Mouse (Mus musculus): Measurements from ENCODE around the gene Bcl2. TPM values are rescaled to one million over a fixed set of nuclear protein-coding genes. Genes with fewer than 3 reads are reported as not detected.

The Bcl2 gene
- polyA plus RNA-seq, 1 experiment from 2014 or later, result 20.3 TPM

DNA sequence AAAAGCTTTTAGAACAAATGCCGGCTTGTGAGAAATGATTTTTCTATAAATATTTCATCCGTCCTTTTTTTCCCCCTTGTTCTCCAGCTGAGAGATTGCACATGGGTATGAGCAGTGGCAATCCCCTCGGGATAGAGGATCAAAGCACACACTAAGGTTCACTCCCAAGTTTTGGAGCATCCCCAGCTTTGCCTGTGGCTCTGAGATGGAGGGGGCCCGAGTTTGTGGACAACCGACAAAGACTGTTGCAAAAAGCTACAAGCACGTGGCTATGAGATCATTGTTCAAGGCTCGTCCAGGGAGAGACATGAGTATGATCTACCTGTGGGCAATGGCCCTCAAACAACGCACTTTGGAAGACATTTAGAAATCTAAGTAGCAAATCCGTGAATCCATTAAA lies 184.5 kb downstream of the Bcl2 start:
- Histone ChIP-seq H3K4me3 (no peak overlapping the region), H3K9ac (no peak overlapping the region), H3K27me3 (no peaks in the 10 kb centered on the region)

GRCm38 (mm10) chr1:106527537-106527936 lies 186.5 kb downstream of the Bcl2 start:
- H3K9me3 ChIP-seq, result no peaks in the 10 kb centered on the region
- no peak overlapping the region for H3K9ac ChIP-seq
- ATAC-seq (ENCODE audit: insufficient number of reproducible peaks, low FRiP score, low TSS enrichment, low read depth), result no peak
- no peak overlapping the region for H3K4me2 ChIP-seq
- no peak overlapping the region for H3K27ac ChIP-seq
- WGBS, result 59% methylated on average over 1 of the region's 1 CpGs
- no peaks in the 10 kb centered on the region for H3K4me1 ChIP-seq
- no peak overlapping the region for H3K4me3 ChIP-seq
- H3K36me3 ChIP-seq, result no peaks in the 10 kb centered on the region
- H3K27me3 ChIP-seq, result no peaks in the 10 kb centered on the region

More for the DNA sequence above, 184.5 kb downstream of the Bcl2 start:
- H3K9me3 ChIP-seq, result no peaks in the 10 kb centered on the region
- no peak for ATAC-seq (ENCODE audit: insufficient number of reproducible peaks, low FRiP score, low TSS enrichment, low read depth)
- H3K4me2 ChIP-seq, result no peak overlapping the region
- H3K27ac ChIP-seq, result no peak overlapping the region
- no peaks in the 10 kb centered on the region for H3K4me1 ChIP-seq
- 78% methylated on average over 9 of the region's 9 CpGs for WGBS
- H3K36me3 ChIP-seq, result no peaks in the 10 kb centered on the region

GRCm38 (mm10) chr1:106526751-106527150 lies 187.3 kb downstream of the Bcl2 start:
- no peak for ATAC-seq (ENCODE audit: insufficient number of reproducible peaks, low FRiP score, low TSS enrichment, low read depth)
- Histone ChIP-seq H3K4me3 (no peak overlapping the region), H3K36me3 (no peaks in the 10 kb centered on the region), H3K9ac (no peak overlapping the region), H3K9me3 (no peaks in the 10 kb centered on the region), H3K27ac (no peak overlapping the region), H3K4me2 (no peak overlapping the region), H3K27me3 (no peaks in the 10 kb centered on the region), H3K4me1 (no peaks in the 10 kb centered on the region)
- WGBS, result 69% methylated on average over 7 of the region's 7 CpGs

DNA sequence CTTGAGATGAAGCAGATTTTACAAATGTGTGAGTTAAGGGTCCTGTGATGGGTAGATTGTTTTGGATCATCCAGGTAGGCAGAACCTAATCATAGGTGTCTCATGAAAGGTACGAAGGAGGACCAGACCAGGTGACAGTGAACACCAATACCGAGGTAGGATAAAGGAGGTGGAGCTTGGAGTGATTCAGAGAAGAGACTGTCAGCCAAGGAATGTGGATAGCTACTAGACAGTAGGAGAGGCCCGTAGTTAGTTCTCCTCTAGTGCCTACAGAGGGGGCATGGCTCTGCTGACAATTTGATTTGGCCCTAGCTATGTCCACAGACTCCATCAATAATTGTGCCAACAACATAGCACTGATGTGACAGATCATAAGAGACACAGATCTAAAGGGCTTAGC lies 188.0 kb downstream of the Bcl2 start:
- Histone ChIP-seq H3K36me3 (no peaks in the 10 kb centered on the region), H3K9ac (no peak overlapping the region), H3K4me1 (no peaks in the 10 kb centered on the region), H3K27me3 (no peaks in the 10 kb centered on the region), H3K4me2 (no peak overlapping the region), H3K4me3 (no peak overlapping the region), H3K27ac (no peak overlapping the region), H3K9me3 (no peaks in the 10 kb centered on the region)
- ATAC-seq (ENCODE audit: insufficient number of reproducible peaks, low FRiP score, low TSS enrichment, low read depth), result no peak
- WGBS, result 60% methylated on average over 3 of the region's 3 CpGs

GRCm38 (mm10) chr1:106523741-106524140 lies 190.3 kb downstream of the Bcl2 start:
- H3K27ac ChIP-seq, result no peak overlapping the region
- no peak overlapping the region for H3K4me2 ChIP-seq
- H3K9me3 ChIP-seq, result no peaks in the 10 kb centered on the region
- H3K9ac ChIP-seq, result no peak overlapping the region
- ATAC-seq (ENCODE audit: insufficient number of reproducible peaks, low FRiP score, low TSS enrichment, low read depth), result no peak
- no peaks in the 10 kb centered on the region for H3K27me3 ChIP-seq
- H3K36me3 ChIP-seq, result no peaks in the 10 kb centered on the region
- 62% methylated on average over 6 of the region's 6 CpGs for WGBS
- no peaks in the 10 kb centered on the region for H3K4me1 ChIP-seq
- H3K4me3 ChIP-seq, result no peak overlapping the region

DNA sequence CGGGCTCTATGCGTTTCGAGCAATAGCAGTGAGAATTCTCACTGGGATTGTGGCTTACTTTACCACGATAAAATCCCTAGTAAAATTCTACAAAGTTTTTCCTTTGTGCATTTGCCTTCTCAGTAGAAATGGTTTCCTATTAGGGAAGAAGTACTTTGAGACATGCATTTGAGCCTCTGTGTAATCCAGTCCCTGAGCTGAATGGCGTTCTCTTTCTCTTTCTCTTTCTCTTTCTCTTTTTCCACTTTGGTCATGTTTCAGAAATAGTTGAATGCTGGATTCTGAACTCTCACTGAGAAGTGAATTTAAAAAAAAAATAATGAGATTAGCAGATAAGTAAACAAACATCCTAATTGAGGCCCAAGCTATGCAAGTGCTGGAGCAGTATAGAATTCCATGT lies 191.1 kb downstream of the Bcl2 start:
- no peak overlapping the region for H3K9ac ChIP-seq
- H3K4me1 ChIP-seq, result no peaks in the 10 kb centered on the region
- no peak overlapping the region for H3K4me2 ChIP-seq
- 52% methylated on average over 5 of the region's 5 CpGs for WGBS
- H3K27ac ChIP-seq, result no peak overlapping the region
- no peak for ATAC-seq (ENCODE audit: insufficient number of reproducible peaks, low FRiP score, low TSS enrichment, low read depth)
- H3K27me3 ChIP-seq, result no peaks in the 10 kb centered on the region
- H3K4me3 ChIP-seq, result no peak overlapping the region
- no peaks in the 10 kb centered on the region for H3K9me3 ChIP-seq
- H3K36me3 ChIP-seq, result no peaks in the 10 kb centered on the region

DNA sequence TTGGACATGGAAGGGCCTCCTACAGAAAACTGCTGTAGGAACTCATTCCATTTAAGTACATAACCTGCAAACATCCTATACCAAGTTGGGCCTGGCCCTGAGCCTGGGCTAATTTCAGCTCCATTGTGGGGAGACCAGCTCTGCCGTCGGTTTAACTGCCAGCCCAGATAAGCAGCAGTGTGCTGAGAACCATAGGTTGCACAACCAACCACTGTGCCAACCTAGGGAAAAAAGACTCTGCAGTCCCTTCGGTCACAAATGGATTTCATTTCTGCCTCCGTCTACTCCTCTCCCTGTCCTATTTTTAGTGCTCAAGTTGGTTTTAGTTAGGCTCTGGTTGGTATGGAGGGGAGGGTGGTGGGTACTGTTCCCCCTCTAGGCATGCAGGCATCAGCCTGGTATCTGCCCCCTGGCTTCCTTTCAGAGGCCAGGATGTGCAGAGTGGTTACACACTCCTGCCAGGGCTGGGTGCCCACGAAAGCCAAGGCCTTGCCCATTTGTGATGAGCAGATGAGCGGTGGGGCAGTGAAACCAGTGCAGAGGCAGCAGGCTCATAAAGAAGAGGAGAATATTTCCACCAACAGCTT lies 196.4 kb downstream of the Bcl2 start:
- Histone ChIP-seq H3K4me2 (no peak overlapping the region), H3K4me3 (no peak overlapping the region), H3K9ac (no peak overlapping the region), H3K27me3 (no peaks in the 10 kb centered on the region), H3K9me3 (no peaks in the 10 kb centered on the region), H3K4me1 (no peaks in the 10 kb centered on the region), H3K36me3 (no peaks in the 10 kb centered on the region), H3K27ac (no peak overlapping the region)
- ATAC-seq (ENCODE audit: insufficient number of reproducible peaks, low FRiP score, low TSS enrichment, low read depth), result no peak
- 87% methylated on average over 6 of the region's 6 CpGs for WGBS

DNA sequence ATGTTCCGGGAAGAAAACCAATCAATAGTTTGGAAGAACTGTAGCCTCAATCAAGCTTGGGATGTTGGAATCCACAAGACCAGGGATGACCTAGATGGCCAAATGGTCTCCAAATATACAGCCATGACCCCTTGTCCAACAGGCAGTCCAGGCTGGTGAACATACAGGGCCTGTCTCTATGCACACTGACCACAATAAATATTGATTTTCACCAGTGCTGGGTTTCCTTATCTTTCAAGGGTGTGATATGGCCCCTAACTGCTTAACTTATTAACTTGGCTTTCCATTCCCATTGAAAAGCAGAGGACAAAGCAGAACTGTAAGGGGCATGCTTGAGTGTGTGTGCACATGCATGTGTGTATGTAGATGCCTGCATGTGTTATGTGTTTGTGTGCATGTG lies 197.0 kb downstream of the Bcl2 start:
- Histone ChIP-seq H3K36me3 (no peaks in the 10 kb centered on the region), H3K4me2 (no peak overlapping the region), H3K4me3 (no peak overlapping the region), H3K27ac (no peak overlapping the region), H3K9me3 (no peaks in the 10 kb centered on the region), H3K9ac (no peak overlapping the region), H3K27me3 (no peaks in the 10 kb centered on the region), H3K4me1 (no peaks in the 10 kb centered on the region)
- 83% methylated on average over 1 of the region's 1 CpGs for WGBS
- ATAC-seq (ENCODE audit: insufficient number of reproducible peaks, low FRiP score, low TSS enrichment, low read depth), result no peak

GRCm38 (mm10) chr1:106515611-106516010 lies 198.5 kb downstream of the Bcl2 start:
- Histone ChIP-seq H3K9me3 (no peaks in the 10 kb centered on the region), H3K4me3 (no peak overlapping the region), H3K9ac (no peak overlapping the region), H3K4me2 (no peak overlapping the region), H3K27me3 (no peaks in the 10 kb centered on the region), H3K4me1 (no peaks in the 10 kb centered on the region), H3K36me3 (no peaks in the 10 kb centered on the region), H3K27ac (no peak overlapping the region)
- no peak for ATAC-seq (ENCODE audit: insufficient number of reproducible peaks, low FRiP score, low TSS enrichment, low read depth)
- WGBS, result 87% methylated on average over 6 of the region's 6 CpGs

- Histone ChIP-seq H3K4me2 (no peak overlapping the region), H3K27me3 (no peaks in the 10 kb centered on the region), H3K4me3 (no peak overlapping the region), H3K9me3 (no peaks in the 10 kb centered on the region), H3K27ac (no peak overlapping the region), H3K9ac (no peak overlapping the region), H3K4me1 (no peaks in the 10 kb centered on the region), H3K36me3 (no peaks in the 10 kb centered on the region)
- no peak for ATAC-seq (ENCODE audit: insufficient number of reproducible peaks, low FRiP score, low TSS enrichment, low read depth)
- WGBS, result 53% methylated on average over 7 of the region's 7 CpGs
Measured at GRCm38 (mm10) chr1:106513890-106514643, 200.0 kb downstream of the Bcl2 start.

- Histone ChIP-seq H3K4me3 (no peak overlapping the region), H3K36me3 (no peaks in the 10 kb centered on the region), H3K27me3 (no peaks in the 10 kb centered on the region), H3K9ac (no peak overlapping the region), H3K9me3 (no peaks in the 10 kb centered on the region), H3K4me2 (no peak overlapping the region), H3K27ac (no peak overlapping the region), H3K4me1 (no peaks in the 10 kb centered on the region)
- 76% methylated on average over 4 of the region's 4 CpGs for WGBS
- ATAC-seq (ENCODE audit: insufficient number of reproducible peaks, low FRiP score, low TSS enrichment, low read depth), result no peak
Measured at GRCm38 (mm10) chr1:106513481-106513880, 200.6 kb downstream of the Bcl2 start.

DNA sequence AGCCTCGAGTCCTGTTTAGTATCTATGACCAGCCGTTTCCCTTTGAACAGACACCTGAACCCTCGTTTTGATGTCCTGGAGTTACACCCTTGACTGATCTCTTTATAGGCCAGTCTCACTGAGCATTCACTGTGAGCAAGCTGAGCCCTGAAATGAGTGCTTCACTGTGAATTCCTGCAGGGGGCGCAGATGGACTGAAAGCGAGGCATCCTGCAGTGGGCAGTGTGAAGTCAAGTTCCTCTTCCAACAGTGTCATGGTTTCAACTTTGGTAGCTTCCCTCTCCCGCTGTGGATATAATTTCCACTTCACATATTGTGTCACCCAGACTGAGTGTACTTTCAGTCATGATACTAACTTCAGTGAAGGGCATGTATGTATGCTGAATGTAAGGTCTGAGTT lies 202.5 kb downstream of the Bcl2 start:
- no peaks in the 10 kb centered on the region for H3K36me3 ChIP-seq
- no peaks in the 10 kb centered on the region for H3K4me1 ChIP-seq
- H3K27ac ChIP-seq, result no peak overlapping the region
- H3K4me2 ChIP-seq, result no peak overlapping the region
- H3K9ac ChIP-seq, result no peak overlapping the region
- WGBS, result 13% methylated on average over 6 of the region's 6 CpGs
- H3K4me3 ChIP-seq, result no peak overlapping the region
- H3K9me3 ChIP-seq, result no peaks in the 10 kb centered on the region
- no peak for ATAC-seq (ENCODE audit: insufficient number of reproducible peaks, low FRiP score, low TSS enrichment, low read depth)
- H3K27me3 ChIP-seq, result no peaks in the 10 kb centered on the region

Measured in limb, embryonic 15.5 days (tissue).